Mouse (Mus musculus) urinary bladder, postnatal 10 days (tissue): ENCODE results near the gene Kcnma1.

Experiments
- DNase-seq: peaks from one replicate; pipeline ENCODE4 v3.0.0; 2022; ENCODE audit warnings: low spot score

Gene Kcnma1

DNA sequence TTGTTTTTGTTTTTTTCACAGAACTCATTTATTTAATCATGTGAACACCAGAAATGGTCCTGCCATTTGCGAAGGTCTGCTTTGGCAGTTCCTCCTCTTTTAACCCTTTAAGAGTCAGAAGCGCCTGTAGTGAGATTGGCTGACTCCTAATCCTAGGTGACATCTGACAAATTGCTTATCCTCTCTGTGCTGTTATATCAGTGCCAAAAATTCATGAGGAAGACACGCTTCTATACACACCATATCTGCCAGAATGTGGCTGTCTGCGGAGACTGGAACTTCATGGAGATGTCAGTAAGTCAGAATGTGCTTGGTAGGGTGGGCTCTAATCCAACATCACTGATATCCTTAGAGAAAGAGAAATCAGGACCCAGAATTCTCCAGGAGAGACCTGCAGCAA, 157.3 kb downstream of the Kcnma1 start:
- DNase-seq = no peak

GRCm38 (mm10) chr14:23854946-23855345, 159.3 kb downstream of the Kcnma1 start:
- DNase-seq = no peak

DNA sequence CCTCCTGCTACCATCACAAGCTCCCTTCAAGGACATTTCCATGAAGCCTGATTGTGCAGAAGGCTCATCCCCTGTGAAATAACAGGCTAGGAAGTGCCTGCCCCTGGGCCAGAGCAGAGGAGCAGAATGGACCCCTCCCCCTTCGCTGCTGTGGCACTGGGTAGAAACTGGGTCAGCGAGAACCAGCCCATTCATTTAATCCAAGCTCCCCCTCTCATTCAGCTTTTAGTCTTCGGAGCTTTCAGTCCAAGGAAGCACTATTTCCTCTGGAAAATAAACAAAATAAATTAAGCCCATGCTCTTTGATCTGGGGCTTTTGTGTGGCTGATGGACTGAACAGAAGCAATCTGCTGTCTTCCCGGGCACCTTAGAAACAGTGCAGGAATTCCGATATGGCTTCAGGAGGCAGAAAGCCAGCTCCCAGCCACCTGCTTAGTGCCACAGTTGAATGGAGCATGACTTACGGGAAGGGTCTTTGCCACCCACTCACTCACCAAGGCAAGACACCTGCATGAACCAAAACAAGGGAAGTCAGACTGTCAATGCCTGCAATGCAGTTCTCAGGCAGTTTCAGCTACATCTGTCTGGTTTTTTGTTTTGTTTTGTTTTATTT, 165.7 kb downstream of the Kcnma1 start:
- DNase-seq = no peak

DNA sequence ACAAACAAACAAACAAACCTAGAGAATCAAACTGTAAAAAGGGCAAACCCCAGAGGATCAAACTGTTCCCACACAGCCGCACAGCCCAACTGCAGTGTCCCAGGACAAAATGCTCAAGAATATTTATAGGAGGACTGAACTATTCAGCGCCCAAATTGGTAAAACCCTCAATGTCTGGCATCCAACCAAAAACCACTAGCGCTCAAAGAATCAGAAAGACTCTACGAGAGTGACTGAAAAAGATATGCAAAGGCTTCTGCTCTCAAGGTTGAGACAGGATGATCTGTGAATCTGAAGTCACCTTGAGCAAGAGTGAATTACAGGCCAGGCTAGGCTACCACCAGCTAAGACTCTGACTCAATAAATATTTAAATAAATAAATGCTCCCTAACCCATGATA, 167.6 kb downstream of the Kcnma1 start:
- no peak for DNase-seq

GRCm38 (mm10) chr14:23842025-23842424, 172.3 kb downstream of the Kcnma1 start:
- DNase-seq = no peak

DNA sequence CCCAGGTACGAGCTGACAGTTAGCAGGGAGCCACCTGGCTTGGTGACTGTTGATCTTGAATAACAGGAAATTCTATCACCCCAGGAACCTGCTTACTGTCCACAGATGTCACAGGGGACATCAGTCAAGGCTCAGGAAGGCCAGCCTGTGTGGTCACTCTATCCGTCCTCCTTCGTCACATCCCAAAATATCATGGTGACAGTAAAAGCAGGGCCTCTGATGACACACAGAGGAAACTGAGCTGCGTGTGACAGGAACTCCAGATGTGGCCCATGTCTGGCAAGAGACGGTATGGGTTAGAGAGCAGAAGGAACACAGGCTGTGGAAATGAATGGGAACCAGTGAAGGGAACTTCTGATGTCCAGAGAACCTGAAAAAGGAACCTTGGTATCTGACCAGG, 174.7 kb downstream of the Kcnma1 start:
- no peak for DNase-seq

- DNase-seq = no peak
These were observed 178.7 kb downstream of the Kcnma1 start for GRCm38 (mm10) chr14:23835387-23836111.

DNA sequence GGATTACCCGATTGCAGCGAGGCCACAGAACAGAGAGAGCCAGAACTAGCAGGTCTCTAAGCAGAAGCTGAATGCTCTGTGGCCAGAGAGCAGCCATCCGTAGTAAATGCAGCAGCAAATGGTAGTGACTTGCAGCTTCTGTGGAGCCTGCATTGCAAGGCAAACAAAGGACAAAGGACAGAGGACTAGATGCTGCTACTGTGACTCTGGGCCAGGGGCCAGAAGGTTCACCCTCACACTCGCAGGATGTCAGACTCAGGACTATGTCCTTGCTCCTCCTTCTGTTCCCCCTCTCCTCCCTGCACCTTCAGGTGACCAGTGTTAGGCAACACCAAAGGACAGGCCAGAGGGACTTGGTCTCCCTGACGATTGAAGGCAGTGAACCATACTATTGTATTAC, 183.0 kb downstream of the Kcnma1 start:
- DNase-seq = no peak

DNA sequence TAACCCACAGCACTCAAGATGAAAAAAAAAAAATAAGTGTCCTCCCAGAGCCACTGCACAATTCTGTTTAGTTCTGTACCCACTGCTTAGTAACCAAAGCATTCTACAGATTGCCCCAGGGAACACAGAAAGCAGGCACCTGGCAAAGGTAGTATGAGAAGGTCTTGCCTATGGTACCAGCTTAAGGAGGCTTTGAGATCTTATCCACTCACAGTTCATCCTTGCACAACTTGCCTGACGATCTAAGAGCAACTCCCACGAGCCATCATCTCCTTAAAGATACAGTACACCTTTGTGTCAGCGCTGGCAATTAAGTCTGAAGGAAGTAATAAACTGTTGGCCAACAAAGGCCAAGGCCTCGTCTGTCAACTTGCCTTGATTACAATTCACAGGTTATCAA, 184.0 kb downstream of the Kcnma1 start:
- no peak for DNase-seq

- no peak for DNase-seq
These were observed 185.5 kb downstream of the Kcnma1 start for GRCm38 (mm10) chr14:23828711-23829320.

DNA sequence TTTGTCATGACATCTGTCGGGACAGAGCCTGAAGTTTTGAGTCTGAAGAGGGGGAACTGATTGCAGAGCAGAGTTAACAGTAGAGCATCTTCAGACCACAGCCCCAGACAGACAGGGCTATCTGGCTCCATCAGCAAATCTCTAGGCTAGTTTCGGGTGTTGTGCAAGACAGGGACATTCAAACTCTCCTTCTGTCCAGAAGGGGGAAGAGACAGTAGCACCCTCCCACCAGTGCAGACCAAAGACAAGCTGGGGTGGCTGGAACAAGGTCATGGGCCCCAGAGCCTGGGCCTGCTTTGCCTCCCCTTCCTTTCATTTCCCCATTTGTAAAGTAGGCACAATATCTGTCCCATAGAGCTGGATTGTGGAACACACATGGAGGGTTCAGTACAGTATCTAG, 189.4 kb downstream of the Kcnma1 start:
- DNase-seq = no peak

GRCm38 (mm10) chr14:23824267-23824666, 190.0 kb downstream of the Kcnma1 start:
- DNase-seq = no peak

GRCm38 (mm10) chr14:23817585-23817984, 196.7 kb downstream of the Kcnma1 start:
- DNase-seq = no peak

- DNase-seq = no peak
These were observed 204.2 kb downstream of the Kcnma1 start for GRCm38 (mm10) chr14:23810081-23810480.

DNA sequence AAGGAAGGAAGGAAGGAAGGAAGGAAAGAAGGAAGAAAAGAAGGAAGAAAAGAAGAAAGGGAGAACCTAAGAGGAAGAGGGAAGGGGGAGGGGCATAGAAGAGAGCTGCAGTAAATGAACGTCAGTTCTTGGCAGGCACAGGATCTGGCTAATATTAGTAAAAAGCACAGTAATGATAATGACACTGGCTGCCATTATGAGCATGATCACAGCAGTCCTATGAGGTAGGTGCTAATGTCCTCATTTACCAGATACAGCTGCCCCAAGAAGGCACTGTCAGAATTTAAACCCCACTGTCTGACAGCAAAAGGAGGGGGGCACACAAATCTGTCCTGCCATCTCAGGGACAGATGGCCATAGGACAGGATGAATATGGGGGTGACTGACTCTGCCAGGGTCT, 205.2 kb downstream of the Kcnma1 start:
- DNase-seq = no peak

- no peak for DNase-seq
These were observed 207.9 kb downstream of the Kcnma1 start for GRCm38 (mm10) chr14:23806378-23806777.

DNA sequence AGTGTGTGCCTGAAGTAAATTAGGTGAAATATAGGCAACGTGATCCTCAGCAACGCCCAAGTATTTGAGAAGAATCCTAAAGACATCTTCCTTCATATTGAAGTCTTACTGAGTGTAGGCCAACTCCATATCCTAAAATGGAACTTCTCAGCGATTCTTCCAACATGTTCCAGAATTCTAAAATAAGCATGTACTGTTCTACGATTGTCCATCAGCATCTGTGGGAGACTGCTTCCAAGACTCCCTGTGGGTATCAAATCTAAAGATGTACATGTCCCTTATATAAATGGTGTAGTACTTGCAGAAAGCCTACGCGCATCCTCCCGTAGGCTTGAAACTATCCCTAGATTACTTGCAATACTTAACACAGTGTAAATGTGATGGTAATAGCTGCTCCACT, 217.4 kb downstream of the Kcnma1 start:
- DNase-seq = no peak

GRCm38 (mm10) chr14:23792674-23793073, 221.6 kb downstream of the Kcnma1 start:
- DNase-seq = no peak

GRCm38 (mm10) chr14:23792076-23792475, 222.2 kb downstream of the Kcnma1 start:
- no peak for DNase-seq

DNA sequence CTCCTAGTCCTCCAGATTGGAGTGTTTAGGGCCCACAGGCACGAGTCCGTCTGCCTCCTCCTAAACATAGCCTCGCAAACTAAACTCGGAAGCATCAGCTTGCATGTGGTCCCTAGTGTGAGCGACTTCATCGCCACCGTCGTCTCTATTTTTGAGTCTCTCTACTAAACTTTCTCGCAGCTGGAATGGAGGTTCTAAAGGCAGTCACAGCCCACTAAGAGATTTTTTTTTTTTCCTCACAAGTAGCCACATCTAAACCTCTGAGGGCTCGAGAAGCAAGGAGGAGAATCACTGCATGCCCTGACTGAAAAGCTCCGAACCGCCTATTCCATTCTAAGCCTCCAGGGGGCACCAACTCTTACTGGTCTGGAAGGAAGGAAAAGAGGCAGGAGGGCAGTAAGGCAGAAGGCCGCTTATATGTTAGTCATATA, 223.0 kb downstream of the Kcnma1 start:
- no peak for DNase-seq

DNA sequence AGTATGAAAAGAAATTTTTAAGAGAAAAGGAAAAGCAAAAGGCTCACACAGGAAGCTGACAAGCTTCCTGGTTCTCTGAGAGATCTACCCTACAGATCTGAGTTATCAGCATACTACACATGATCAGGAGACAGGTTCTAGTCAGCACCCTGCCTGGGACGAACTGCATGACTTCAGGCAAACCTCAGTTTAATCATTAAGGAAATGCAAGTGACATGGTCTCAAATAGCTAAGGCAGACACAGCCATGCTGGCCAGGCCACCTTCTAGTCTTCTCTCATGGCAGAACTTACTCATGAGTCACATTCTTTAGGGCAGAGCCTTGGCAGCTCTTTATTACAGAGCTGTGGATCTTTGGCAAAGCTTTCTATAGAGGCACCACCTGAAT, 227.6 kb downstream of the Kcnma1 start:
- no peak for DNase-seq

GRCm38 (mm10) chr14:23785921-23786686, 228.2 kb downstream of the Kcnma1 start:
- DNase-seq = no peak
